Mouse (Mus musculus) layer of hippocampus, adult 18-20 months (tissue): ENCODE measurements at regions not wholly inside any gene's neighbourhood (a gene's known extent, or its start where the extent isn't known, plus 50 kb on each side); places are given as distances from the start of the nearest gene placed in this dataset.

ENCODE experiments used
- DNase-seq, 2 experiments: peaks; one replicate each; pipeline ENCODE4 v3.0.0; 2022; ENCODE audit warnings: low spot score in 2 of 2
- microRNA-seq, 2 experiments: library from miRNA; unstranded; fragments of <30 nt; microRNA quantifications; one replicate each; pipeline ENCODE4 v1.2.0; 2021

DNA sequence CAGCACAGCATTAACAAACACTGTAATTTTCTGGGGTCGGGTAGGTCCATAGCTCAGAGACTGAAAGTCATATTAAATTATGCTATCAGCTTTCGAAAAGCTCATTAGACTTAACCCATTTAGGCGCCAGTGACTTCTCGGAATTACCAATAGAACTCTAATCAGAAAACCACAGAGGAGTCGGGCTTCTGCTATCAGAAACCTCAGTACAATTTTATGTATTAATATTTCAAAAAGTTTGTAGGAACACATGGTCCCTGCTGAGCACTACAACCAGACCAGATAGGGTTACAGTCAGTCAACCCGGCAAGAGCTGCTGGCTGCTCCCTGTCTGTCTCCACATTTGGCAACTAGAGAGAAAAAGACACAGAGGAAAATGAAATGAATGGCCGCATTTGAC, 647.3 kb upstream of the Pabpc4l start:
- DNase-seq, result no peak

DNA sequence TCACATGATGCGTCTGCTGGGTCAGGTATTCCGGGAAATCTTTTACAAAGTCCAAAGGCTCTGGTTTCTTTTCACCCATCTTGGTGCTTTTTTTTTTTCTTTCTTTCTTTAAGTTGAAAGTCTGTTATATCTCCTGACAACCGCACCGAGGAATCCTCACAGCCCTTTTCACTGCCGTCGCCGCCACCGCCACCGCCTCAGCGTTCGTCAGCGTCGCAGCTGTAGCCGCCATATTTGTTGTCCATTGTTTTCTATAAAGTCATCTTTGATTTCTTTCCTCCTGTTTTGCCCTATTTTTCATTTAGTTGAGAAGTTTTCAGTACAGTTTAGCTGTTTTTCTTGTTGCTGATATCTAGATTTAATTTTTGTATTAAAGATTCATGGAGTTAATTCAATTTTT, 603.5 kb upstream of the Pabpc4l start:
- DNase-seq, result no peak

DNA sequence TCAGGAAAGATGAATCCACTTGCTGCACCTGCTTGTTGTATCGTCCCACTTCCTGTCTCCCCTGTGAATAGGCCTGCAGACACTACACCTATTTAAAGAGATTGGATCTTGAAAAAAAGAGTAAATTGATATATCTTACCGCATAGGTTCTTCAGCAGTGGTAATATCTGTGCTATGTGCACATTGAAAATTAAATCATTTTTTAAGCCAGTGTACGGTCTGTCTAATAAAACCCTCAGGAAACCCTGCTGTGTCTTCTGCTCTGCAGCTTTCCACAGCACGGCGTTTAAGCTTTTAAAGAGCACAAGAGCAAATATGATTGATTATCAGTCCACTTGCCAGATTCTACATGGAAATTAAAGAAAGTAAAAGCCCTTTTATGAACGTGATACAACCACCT, 577.7 kb upstream of the Pabpc4l start:
- no peak for DNase-seq

DNA sequence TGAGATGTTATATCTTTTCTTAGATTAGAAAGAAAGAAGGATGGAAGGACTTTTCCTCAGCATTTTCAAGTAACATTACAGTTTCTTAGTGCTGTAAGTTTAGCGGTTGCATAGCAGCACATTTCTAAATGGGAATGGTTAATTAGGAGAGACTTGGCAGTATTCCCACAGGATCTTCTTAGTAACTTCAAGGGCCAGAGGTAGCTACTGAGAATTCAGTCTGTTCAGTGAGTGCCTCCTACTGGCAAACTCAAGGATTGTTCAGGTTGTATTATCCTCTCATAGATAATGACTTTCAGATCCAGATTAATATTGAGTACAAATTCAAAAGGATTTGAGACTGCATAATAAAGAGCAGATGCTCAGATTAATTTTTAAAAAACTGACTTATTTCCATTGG, 571.3 kb upstream of the Pabpc4l start:
- no peak for DNase-seq

DNA sequence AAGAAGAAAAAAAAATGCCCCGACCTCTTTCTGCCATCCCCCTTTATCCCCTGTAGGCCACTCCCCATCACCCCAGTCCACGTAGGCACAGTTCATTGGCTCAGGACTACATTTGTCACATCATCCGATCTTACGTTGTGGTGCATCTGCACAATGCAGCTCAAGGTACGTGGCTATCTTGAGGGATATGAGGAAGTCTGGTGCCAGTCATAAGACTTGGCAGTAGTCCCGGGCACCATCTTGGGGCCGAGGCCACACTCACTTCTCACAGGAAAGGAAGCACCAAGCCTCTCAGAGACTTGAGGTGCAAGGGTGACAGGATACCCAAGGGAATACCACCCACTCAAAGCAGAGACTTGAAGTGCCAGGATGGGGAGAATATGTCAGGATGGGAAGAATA, 570.5 kb upstream of the Pabpc4l start:
- DNase-seq, result no peak

DNA sequence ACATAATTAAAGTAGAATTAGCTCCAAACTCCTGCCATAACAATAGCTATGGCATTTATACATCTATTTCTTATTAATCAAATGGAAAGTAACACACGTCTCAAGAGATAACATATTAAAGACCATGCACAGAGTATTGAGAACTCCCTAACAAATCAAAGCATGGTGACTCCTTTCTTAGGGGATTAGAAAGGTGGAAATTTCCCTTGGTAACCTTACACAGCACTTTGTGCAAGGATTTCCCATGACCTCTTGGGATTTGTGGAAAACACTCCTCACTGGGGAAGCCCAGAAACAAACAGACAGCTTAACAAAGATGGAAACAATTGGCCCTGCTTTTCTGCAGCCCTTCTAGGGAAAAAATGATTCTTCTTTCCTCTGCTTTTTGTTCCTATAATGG, 562.4 kb upstream of the Pabpc4l start:
- DNase-seq, result no peak

DNA sequence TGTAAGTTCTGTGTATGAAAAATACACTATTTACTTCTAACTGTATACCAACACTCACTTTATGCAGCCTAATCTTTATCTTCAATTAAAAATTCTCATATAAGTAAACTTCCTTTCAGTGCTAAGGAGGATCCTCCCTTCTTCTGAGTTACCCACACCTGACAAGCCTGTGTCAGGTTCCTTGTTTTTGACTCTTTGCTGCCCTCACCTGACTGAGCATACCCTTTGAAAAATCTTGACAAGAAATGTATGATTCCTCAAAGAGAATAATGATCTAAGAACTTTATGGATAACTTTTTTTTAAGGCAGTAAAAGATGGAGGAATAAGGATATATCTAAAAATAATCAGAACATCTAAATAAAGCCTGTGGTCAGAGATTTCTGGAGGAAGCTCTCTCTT, 550.9 kb upstream of the Pabpc4l start:
- peak in 1 of 2 experiments; percentile 3 for DNase-seq

DNA sequence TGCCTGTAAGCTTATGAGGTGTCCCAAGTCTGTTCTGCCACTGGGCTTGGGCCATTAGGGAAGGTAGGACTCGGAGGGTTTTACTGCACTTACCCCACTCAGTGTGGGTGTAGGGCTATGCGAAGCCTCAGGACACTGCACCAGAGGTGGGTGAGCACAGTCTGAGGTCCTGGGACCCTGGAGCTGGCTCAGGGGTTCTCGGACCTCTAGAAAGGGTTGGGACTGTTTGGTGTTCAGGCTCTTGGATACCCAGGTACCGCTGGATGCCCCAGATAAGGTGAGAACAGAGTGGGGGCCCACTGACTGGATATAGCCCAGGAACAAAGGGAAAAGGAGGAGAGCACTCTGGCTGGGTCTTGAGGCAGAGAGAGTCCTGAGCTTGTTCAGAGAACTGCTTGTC, 522.7 kb upstream of the Pabpc4l start:
- no peak for DNase-seq

DNA sequence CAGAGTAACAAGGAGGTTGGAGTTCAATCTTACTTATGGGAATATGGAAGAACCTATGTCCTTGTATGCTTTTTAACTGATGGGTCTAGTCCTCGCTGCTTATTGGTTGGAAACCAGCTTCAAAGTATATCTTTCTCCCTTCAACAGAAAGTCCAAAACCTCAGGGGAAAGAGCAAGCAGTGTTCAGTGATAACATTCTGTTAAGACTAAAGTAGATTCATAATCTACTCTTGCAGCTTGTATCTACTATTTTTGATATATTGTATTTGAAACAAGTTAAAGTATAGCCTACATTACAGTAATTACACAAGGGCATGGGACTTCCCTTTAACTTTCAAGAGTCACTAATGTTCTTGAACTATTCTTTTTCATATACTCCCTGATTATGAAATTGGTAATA, 522.0 kb upstream of the Pabpc4l start:
- DNase-seq, result no peak

DNA sequence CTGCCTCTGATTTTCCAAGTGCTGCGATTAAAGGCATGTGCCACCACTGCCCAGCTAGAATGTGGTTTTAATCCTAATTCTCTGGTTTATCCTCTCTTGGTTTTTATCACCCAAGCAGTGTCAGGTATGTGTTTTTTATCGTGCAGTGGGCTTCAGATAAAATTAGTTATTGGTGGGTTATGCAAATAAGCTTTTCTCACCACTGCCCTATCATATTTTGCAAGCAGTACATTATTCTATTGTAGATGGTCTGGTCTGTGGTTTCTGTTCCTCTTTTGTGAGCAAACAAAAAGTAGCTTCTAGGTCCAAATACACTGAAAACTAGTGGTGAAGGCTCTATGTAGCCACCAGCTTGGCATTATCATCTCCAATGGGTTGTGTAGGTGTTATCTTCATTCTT, 503.4 kb upstream of the Pabpc4l start:
- DNase-seq, result no peak

DNA sequence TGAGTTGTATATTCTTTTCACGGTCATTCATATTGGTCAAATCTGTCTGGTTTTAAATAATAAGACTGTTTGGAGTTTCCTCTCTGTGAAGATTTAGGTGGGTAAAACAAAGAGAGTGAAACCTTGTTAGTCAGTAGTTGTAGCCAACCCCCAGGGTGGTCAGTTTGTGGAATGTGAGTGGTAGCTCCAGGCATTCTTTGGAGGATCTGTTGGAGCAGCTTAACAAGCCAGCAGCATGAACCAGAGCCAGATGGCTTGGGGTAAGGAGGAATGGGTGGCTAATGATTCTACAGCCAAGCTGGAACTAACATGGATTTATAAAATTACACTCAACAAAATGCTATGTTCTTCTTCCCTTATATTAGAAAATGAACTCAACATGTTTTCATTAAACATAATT, 489.7 kb upstream of the Pabpc4l start:
- DNase-seq, result no peak

DNA sequence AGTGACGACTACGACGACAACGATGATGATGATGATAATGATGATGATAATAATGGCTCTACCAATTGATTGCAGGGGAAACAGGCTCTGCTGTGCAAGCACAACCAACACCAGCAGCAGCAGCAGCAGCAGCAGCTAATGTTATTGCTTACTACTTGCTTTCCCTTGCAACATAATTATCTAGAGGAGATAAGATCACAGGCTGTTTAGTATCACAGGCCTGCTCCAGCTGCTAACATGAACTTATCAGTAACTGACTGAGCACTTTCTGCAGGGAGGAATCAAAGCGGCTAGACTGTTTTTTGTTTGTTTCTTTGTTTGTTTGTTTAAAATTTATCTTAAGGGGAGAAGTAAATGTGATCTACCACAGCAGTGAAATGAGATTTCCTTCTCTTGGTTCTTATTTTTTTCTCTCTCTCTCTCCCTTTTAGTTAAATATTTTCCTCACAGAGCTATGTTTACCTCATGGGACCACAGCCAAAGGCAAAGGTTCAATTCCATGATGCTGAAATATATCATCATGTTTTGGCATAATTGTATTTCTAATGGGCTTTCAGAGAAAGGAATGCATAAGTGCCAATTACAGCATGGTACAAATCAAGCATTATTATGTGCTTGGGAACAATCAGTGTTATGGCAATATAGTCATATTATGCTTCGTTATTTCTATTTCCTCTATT, 443.2 kb upstream of the Pabpc4l start:
- DNase-seq, result no peak

DNA sequence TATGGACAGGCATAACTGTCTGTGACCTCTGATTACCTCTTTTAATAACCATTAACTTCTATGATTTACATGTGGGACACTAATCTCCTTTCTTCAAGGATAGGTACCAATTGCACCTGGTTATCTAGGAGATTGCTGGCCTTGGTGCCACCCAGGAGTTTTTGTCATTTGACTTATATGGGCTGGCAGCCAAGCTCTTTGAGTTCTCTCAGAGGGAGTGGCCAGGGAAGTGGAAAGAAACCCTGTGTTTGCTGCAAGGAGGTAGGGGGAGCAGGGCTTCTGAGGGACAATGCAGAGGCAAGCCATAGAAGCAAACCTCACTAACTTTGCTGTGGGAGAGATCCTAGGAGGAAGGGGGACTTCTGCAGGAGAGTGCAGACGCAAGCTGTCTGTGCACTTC, 427.8 kb upstream of the Pabpc4l start:
- DNase-seq, result no peak

DNA sequence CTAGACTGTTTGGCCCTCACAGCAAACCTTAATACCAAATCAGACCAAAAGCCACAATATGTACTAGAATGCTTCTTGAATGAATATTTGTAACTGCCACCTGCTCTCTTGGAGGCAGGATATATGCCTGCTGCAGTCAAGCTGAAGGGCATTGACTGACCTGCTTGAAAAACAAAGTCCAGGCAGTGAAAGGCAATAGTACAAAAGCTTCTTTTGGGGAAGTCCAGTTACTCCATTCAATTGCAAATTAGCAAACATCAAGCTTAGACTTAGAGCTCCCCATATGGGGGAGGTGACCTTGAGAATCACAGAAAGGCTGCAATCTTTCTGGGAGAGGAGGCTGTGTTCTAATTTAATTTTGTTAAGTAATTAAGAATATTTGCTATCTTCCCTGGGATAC, 422.9 kb upstream of the Pabpc4l start:
- DNase-seq, result no peak

DNA sequence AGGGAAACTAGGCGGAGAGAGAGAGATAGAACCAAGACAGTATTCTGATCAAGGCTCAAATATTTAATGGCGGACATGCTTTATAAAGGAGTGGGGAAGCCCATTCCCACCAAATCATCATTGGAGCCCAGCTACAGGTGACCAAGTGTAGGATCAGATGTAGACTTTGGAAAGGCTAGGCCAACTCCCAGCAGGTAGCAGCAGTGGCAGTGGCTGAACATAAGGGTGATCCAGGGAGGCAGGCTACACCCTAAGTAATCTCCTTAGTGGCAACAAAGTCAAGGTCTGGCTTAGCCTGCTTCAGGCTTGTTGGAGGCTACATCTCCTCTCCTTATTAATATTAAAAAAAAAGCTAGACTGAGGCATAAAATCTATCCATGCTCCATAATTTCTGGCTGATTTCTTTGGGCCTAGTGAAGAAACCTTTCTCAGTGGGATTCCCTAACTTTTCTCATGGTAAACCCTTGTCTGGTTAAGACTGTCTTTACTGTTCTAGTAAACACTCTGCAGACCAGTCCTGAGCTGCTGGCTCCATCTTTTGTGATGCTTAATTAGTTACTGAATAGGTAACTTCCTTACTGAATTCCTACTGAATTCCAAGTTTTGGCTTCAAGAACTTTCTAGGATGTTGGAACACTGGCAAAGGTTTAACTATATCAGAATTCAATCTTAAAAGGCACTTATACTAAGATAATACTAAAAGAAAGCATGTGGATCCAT, 421.7 kb upstream of the Pabpc4l start:
- DNase-seq, result no peak

DNA sequence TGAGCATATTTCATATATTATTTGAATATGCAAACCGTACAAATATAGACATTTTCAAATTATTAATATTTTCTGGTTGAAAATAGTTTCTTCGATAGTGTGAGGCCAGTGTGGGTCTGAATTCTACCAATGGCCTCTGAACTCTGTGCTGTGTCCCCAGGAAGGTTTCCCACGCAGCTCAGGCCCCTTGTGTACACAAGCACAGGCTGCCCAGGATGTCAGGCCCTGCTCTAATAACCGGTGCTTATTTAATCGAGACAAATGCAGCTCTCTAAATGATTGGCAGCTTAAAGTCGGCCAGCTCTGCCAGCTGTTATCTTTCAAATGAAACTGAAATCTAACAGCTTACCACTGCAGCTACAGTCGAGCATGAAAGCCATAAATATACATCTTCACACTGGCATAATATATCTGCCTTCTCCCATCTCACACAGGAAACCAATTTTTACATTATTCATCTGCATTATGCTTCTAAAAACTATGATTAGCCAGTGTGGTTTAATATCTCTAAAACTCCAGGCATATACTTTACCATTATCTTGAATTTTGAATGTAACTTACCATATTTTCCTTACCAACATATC, 400.5 kb upstream of the Pabpc4l start:
- no peak for DNase-seq

DNA sequence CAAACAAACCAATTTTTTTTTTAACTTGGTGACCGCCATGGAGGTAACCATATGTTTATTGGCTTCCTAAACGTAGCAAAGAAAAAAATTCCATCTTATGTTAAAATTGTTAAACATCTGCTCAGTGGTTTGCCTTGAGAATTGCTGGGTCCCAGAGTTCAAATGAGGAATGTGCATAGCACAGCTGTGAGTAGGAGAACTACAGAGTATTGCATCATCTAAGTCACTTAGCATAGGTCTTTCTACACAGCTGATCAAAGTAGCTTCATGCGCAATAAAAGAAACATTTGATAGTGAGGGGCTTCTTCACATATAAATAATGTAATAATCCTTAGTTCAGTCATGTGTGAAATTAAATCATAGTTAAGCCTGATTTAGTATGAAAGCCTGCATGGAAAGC, 380.7 kb upstream of the Pabpc4l start:
- no peak for DNase-seq

Small RNAs in the stretch of these regions (microRNA-seq; reads per million reads assigned to microRNA genes)
- 0 reads per million in 2 experiments for gene Mir6379
